In genomic region chr6:116003516-116003915, GRCm38 (mm10) we compare ENCODE assay signal across 9 mouse cellular contexts. TPM values are rescaled to one million over a fixed set of nuclear protein-coding genes. Genes with fewer than 3 reads are reported as not detected.
A peak's percentile ranks its signal among the peaks of the same experiment; 100 is the strongest.
DNase-seq lines count a peak whose midpoint lies in the region; ATAC-seq and TF ChIP-seq lines count a peak whose summit lies in the region.
"Had no signal": no experiment of that assay in that cellular context is flagged by ENCODE, and none has a peak within 500 bp of the region (broad histone marks: within the 10 kb centered on the region; RNA-seq: fewer than 3 reads in every experiment).

No protein-coding gene starts in this region.

- WGBS in heart, adult 2 months = 36% methylated on average over 5 of the region's 5 CpGs
- WGBS in thymus, adult 2 months = 43% methylated on average over 5 of the region's 5 CpGs
- 65% methylated on average over 5 of the region's 5 CpGs for WGBS in limb, embryonic 12.5 days
- 53% methylated on average over 5 of the region's 5 CpGs for WGBS in stomach, embryonic 15.5 days

- peak; percentile 31; the same call in 1 of the 2 replicates for TF ChIP-seq POLR2A in heart, adult 2 months (IDR thresholded peaks at IDR 0.05; ENCODE audit: insufficient read depth, low read depth, low read length)
- TF ChIP-seq POLR2A in thymus, adult 2 months (IDR thresholded peaks at IDR 0.05; ENCODE audit: control insufficient read depth, extremely low read depth, insufficient read depth, low read length, poor library complexity) = no peak

- peak overlapping the region; percentile 26; the same call in 1 of the 2 replicates for H3K9ac ChIP-seq in heart, adult 2 months (ENCODE audit: low read depth, low read length)
- no peak overlapping the region for H3K9ac ChIP-seq in limb, embryonic 12.5 days (replicated peaks)
- no peak overlapping the region for H3K9ac ChIP-seq in stomach, embryonic 15.5 days
- H3K9ac ChIP-seq: forebrain, postnatal 0 days had no signal

- peaks cover 32% of the 10 kb centered on the region for H3K4me1 ChIP-seq in heart, adult 2 months (ENCODE audit: control insufficient read depth, insufficient read depth, low read length)
- peaks cover 10% of the 10 kb centered on the region for H3K4me1 ChIP-seq in thymus, adult 2 months (replicated peaks; ENCODE audit: control insufficient read depth, insufficient read depth, low read length)
- H3K4me1 ChIP-seq in limb, embryonic 12.5 days (replicated peaks) = peaks cover 28% of the 10 kb centered on the region
- peaks cover 25% of the 10 kb centered on the region for H3K4me1 ChIP-seq in stomach, embryonic 15.5 days

- no peak for ATAC-seq in limb, embryonic 12.5 days (ENCODE audit: insufficient number of reproducible peaks, insufficient read depth, low FRiP score, low TSS enrichment, low read depth)
- no peak for ATAC-seq in stomach, embryonic 15.5 days (ENCODE audit: insufficient read depth, low FRiP score, low read depth)
- ATAC-seq: forebrain, postnatal 0 days had no signal

- no peak for TF ChIP-seq CTCF in heart, adult 2 months (IDR thresholded peaks at IDR 0.05)
- TF ChIP-seq CTCF in thymus, adult 2 months (IDR thresholded peaks at IDR 0.05; ENCODE audit: borderline replicate concordance, control insufficient read depth, extremely low read depth, insufficient read depth, low read length, poor library complexity) = no peak

- no peak overlapping the region for H3K4me2 ChIP-seq in limb, embryonic 12.5 days
- H3K4me2 ChIP-seq in stomach, embryonic 15.5 days = no peak overlapping the region

- intact Hi-C loops in heart, adult 2 months (cut with DNase I) = loop anchor here (10.0 kb wide), 1 partner anchor 769 kb away; no protein-coding TSS in a partner anchor
- intact Hi-C loops in heart, postnatal 25 days (cut with DNase I) = no loop called here

- H3K27me3 ChIP-seq in heart, adult 2 months (ENCODE audit: control insufficient read depth, insufficient read depth, low read length) = no peaks in the 10 kb centered on the region
- no peaks in the 10 kb centered on the region for H3K27me3 ChIP-seq in thymus, adult 2 months (ENCODE audit: control insufficient read depth, insufficient read depth, low read length)
- H3K27me3 ChIP-seq in limb, embryonic 12.5 days = peaks cover 5% of the 10 kb centered on the region; the same call in 1 of the 2 replicates
- H3K27me3 ChIP-seq in stomach, embryonic 15.5 days (replicated peaks) = no peaks in the 10 kb centered on the region

- no peaks in the 10 kb centered on the region for H3K79me2 ChIP-seq in heart, adult 2 months (replicated peaks; ENCODE audit: control insufficient read depth, insufficient read depth, low read length)

- H3K9me3 ChIP-seq in limb, embryonic 12.5 days = no peaks in the 10 kb centered on the region
- H3K9me3 ChIP-seq in stomach, embryonic 15.5 days = no peaks in the 10 kb centered on the region

- H3K36me3 ChIP-seq in heart, adult 2 months (ENCODE audit: control insufficient read depth, insufficient read depth, low read length) = no peaks in the 10 kb centered on the region
- H3K36me3 ChIP-seq in thymus, adult 2 months (ENCODE audit: control insufficient read depth, insufficient read depth, low read length) = no peaks in the 10 kb centered on the region
- no peaks in the 10 kb centered on the region for H3K36me3 ChIP-seq in limb, embryonic 12.5 days
- H3K36me3 ChIP-seq in stomach, embryonic 15.5 days = no peaks in the 10 kb centered on the region

- peak overlapping the region; percentile 18; the same call in 1 of the 2 replicates for H3K4me3 ChIP-seq in heart, adult 2 months
- no peak overlapping the region for H3K4me3 ChIP-seq in thymus, adult 2 months (ENCODE audit: control insufficient read depth, insufficient read depth, low read length)
- no peak overlapping the region for H3K4me3 ChIP-seq in limb, embryonic 12.5 days (replicated peaks)
- no peak overlapping the region for H3K4me3 ChIP-seq in stomach, embryonic 15.5 days (replicated peaks)

- peak; percentile 48 to 53 for DNase-seq in heart, adult 2 months
- no peak for DNase-seq in heart, postnatal 25 days (ENCODE audit: low spot score)
- DNase-seq in thymus, postnatal 0 days (ENCODE audit: low spot score) = peak; percentile 46
- no peak for DNase-seq in thymus, adult 2 months
- no peak for DNase-seq in retina, postnatal 1 day
- no peak for DNase-seq in right cerebral cortex, adult 2 months (ENCODE audit: low spot score in 2 of 2)
- DNase-seq: forebrain, postnatal 0 days had no signal

- TF ChIP-seq EP300 in heart, adult 2 months (IDR thresholded peaks at IDR 0.05; ENCODE audit: insufficient read depth, low read depth, low read length) = no peak

- peak overlapping the region; percentile 96 for H3K27ac ChIP-seq in heart, adult 2 months
- H3K27ac ChIP-seq in thymus, adult 2 months (ENCODE audit: control insufficient read depth, insufficient read depth, low read length) = no peak overlapping the region
- H3K27ac ChIP-seq in limb, embryonic 12.5 days = peak overlapping the region; percentile 53; the same call in 1 of the 2 replicates
- peak overlapping the region; percentile 73 for H3K27ac ChIP-seq in stomach, embryonic 15.5 days

RNA-seq across cellular contexts. Expression of gene Plxnd1, which starts 8.7 kb away (rescaled TPM):
- total RNA-seq in heart, adult 2 months (2021) = 10 to 100 TPM; 58.8 to 90.6 TPM
- polyA plus RNA-seq in heart, adult 2 months (2012; rRNA removed) = 79.9 and 102 TPM in 2 replicates
- 10 to 100 TPM; 79.7 to 91.8 TPM for total RNA-seq in heart, postnatal 25 days (2021)
- polyA plus RNA-seq in thymus, postnatal 0 days (2015; fragmentation: Nextera tagmentation; extraction: Ambion mirVana) = 45.4 and 47.4 TPM in 2 replicates
- 466 and 519 TPM in 2 replicates for polyA plus RNA-seq in thymus, adult 2 months (2012; rRNA removed)
- 25.2 and 27.5 TPM in 2 replicates for polyA plus RNA-seq in limb, embryonic 12.5 days (2016; fragmentation: Nextera tagmentation; extraction: Ambion mirVana)
- polyA plus RNA-seq in stomach, embryonic 15.5 days (2015; fragmentation: Nextera tagmentation; extraction: Ambion mirVana) = 31.3 and 37.7 TPM in 2 replicates

RNA-seq across cellular contexts. Expression of gene H1foo, which starts 58.8 kb away (rescaled TPM):
- not detected for total RNA-seq in heart, adult 2 months (2021)
- not detected in 2 replicates for polyA plus RNA-seq in heart, adult 2 months (2012; rRNA removed)
- total RNA-seq in heart, postnatal 25 days (2021) = not detected
- 0.23 and 0.28 TPM in 2 replicates for polyA plus RNA-seq in thymus, postnatal 0 days (2015; fragmentation: Nextera tagmentation; extraction: Ambion mirVana)
- polyA plus RNA-seq in thymus, adult 2 months (2012; rRNA removed) = 0.71 and 0.81 TPM in 2 replicates
- polyA plus RNA-seq in limb, embryonic 12.5 days (2016; fragmentation: Nextera tagmentation; extraction: Ambion mirVana) = not detected in 2 replicates
- polyA plus RNA-seq in stomach, embryonic 15.5 days (2015; fragmentation: Nextera tagmentation; extraction: Ambion mirVana) = not detected in 2 replicates
- total RNA-seq: forebrain, postnatal 0 days had no signal
- polyA plus RNA-seq: forebrain, postnatal 0 days had no signal

Comparison
In these comparisons a context has a peak if more than half of its experiments do, and no peak if none do; other contexts are left out.
1. DNase-seq: peak in heart, adult 2 months (2 of 2) and thymus, postnatal 0 days (single experiment); none in heart, postnatal 25 days (single experiment), thymus, adult 2 months (single experiment), retina, postnatal 1 day (single experiment) and right cerebral cortex, adult 2 months (0 of 2).